Mouse (Mus musculus): ENCODE measurements around the gene Wdr61. TPM values are rescaled to one million over a fixed set of nuclear protein-coding genes. Genes with fewer than 3 reads are reported as not detected.

Gene Wdr61
- polyA plus RNA-seq, 1 experiment from 2014 or later = 155 TPM

DNA sequence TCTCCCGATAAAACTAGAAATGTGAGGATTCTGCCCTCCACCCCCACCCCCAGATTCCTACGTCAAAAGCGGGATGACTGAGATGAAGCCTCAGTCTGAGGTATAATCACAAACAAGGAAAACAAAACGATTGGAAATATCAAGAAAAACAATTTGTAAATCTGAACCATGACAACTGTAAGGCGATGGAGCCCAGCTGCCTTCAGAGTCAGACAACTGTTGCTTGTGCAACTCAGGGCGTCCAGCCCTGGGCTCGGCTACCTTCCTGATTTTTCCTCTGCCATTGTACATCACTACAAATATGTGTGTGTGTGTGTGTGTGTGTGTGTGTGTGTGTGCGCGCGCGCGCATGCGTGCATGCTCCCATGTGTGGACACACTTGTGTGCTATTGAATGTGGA is 60.4 kb downstream of the Wdr61 start:
- ATAC-seq (ENCODE audit: low FRiP score) (no peak), DNase-seq (ENCODE audit: low spot score) (no peak)
- H3K4me3 ChIP-seq (ENCODE audit: low read depth, low read length) = no peak overlapping the region
- no peak overlapping the region for H3K9ac ChIP-seq (ENCODE audit: low read depth, low read length)
- H3K27me3 ChIP-seq (ENCODE audit: control insufficient read depth, insufficient read depth, low read length) = no peaks in the 10 kb centered on the region
- H3K9me3 ChIP-seq (ENCODE audit: control insufficient read depth, low read length) = no peaks in the 10 kb centered on the region
- H3K4me2 ChIP-seq (replicated peaks; ENCODE audit: low read depth, low read length) = no peak overlapping the region
- no peaks in the 10 kb centered on the region for H3K4me1 ChIP-seq (replicated peaks; ENCODE audit: control insufficient read depth, insufficient read depth, low read length)
- WGBS = 89% methylated on average over 13 of the region's 13 CpGs
- no peak overlapping the region for H3K27ac ChIP-seq (ENCODE audit: low read depth, low read length)
- no peaks in the 10 kb centered on the region for H3K36me3 ChIP-seq (ENCODE audit: control insufficient read depth, insufficient read depth, low read length)

DNA sequence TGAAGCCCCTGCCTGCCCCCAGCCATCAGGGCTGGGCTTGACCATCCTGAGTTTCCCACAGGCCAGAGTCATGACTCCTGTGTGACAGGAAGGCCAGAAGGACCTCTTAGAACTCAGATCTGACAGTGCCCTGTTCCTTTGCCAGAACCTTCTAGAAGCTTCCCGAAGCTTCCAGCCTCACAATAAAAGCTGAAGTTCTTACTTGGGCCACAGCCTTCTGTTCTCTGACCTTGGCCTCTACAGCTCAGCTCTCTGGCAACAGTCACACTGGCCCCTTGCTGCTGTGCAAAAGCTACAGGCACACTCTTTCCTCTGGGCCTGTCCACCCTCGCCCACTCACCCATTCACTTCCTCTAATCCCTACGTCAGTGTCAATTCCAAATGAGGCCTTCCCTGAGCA is 62.4 kb downstream of the Wdr61 start:
- no peak overlapping the region for H3K4me3 ChIP-seq (ENCODE audit: low read depth, low read length)
- no peak overlapping the region for H3K27ac ChIP-seq (ENCODE audit: low read depth, low read length)
- H3K27me3 ChIP-seq (ENCODE audit: control insufficient read depth, insufficient read depth, low read length) = no peaks in the 10 kb centered on the region
- WGBS = 82% methylated on average over 3 of the region's 3 CpGs
- ATAC-seq (ENCODE audit: low FRiP score) (no peak), DNase-seq (ENCODE audit: low spot score) (no peak)
- H3K4me2 ChIP-seq (replicated peaks; ENCODE audit: low read depth, low read length) = no peak overlapping the region
- H3K36me3 ChIP-seq (ENCODE audit: control insufficient read depth, insufficient read depth, low read length) = no peaks in the 10 kb centered on the region
- no peak overlapping the region for H3K9ac ChIP-seq (ENCODE audit: low read depth, low read length)
- H3K9me3 ChIP-seq (ENCODE audit: control insufficient read depth, low read length) = no peaks in the 10 kb centered on the region
- no peaks in the 10 kb centered on the region for H3K4me1 ChIP-seq (replicated peaks; ENCODE audit: control insufficient read depth, insufficient read depth, low read length)

DNA sequence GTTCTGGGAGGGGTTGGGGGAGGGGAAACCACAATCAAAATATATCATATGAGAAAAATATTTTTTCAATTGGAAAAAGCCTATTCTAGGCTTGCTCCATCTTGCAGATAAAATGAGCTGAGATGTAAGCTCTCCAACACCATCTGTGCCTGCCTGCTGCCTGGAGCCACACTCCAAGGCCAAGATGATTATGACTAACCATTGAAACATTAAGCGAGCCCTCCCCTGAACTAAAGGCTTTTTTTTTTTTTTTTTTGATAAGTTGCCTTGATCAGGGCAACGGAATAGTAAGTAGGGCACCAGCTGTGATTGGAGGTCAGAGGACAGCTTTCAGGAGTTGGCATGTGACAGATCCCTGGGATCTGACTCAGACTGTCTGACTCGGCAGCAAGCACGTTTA is 65.9 kb downstream of the Wdr61 start:
- no peaks in the 10 kb centered on the region for H3K9me3 ChIP-seq (ENCODE audit: control insufficient read depth, low read length)
- H3K4me3 ChIP-seq (ENCODE audit: low read depth, low read length) = no peak overlapping the region
- H3K27ac ChIP-seq (ENCODE audit: low read depth, low read length) = no peak overlapping the region
- H3K4me1 ChIP-seq (replicated peaks; ENCODE audit: control insufficient read depth, insufficient read depth, low read length) = no peaks in the 10 kb centered on the region
- no peaks in the 10 kb centered on the region for H3K36me3 ChIP-seq (ENCODE audit: control insufficient read depth, insufficient read depth, low read length)
- H3K27me3 ChIP-seq (ENCODE audit: control insufficient read depth, insufficient read depth, low read length) = no peaks in the 10 kb centered on the region
- H3K9ac ChIP-seq (ENCODE audit: low read depth, low read length) = no peak overlapping the region
- DNase-seq (ENCODE audit: low spot score) (no peak), ATAC-seq (ENCODE audit: low FRiP score) (no peak)
- no peak overlapping the region for H3K4me2 ChIP-seq (replicated peaks; ENCODE audit: low read depth, low read length)
- 69% methylated on average over 4 of the region's 4 CpGs for WGBS

DNA sequence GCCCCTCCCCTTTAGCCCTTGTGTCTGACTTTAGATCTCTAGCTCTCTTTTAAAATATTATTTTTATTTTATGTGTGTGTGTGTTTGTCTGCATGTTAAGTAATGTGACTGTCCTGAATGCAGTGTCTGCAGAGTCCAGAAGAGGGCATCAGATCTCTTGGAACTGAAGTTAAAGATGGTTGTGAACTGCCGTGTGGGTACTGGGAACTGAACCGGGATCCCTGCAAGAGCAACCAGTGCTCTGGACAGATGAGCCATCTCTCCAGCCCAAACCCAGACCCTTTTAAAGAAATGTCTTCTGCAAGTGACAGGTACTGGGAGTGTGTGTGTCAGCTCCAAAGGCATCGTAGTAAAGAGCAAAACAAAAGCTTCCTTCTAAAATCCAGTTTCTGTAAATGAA is 68.2 kb downstream of the Wdr61 start:
- Histone ChIP-seq H3K4me3 (ENCODE audit: low read depth, low read length) (no peak overlapping the region), H3K27me3 (ENCODE audit: control insufficient read depth, insufficient read depth, low read length) (no peaks in the 10 kb centered on the region), H3K4me2 (replicated peaks; ENCODE audit: low read depth, low read length) (no peak overlapping the region), H3K36me3 (ENCODE audit: control insufficient read depth, insufficient read depth, low read length) (no peaks in the 10 kb centered on the region), H3K9ac (ENCODE audit: low read depth, low read length) (no peak overlapping the region), H3K27ac (ENCODE audit: low read depth, low read length) (no peak overlapping the region), H3K4me1 (replicated peaks; ENCODE audit: control insufficient read depth, insufficient read depth, low read length) (no peaks in the 10 kb centered on the region; the same call in 1 of the 2 replicates), H3K9me3 (ENCODE audit: control insufficient read depth, low read length) (no peaks in the 10 kb centered on the region)
- DNase-seq (ENCODE audit: low spot score) (no peak), ATAC-seq (ENCODE audit: low FRiP score) (no peak)
- WGBS = 92% methylated on average over 3 of the region's 3 CpGs

Other genes with a start within 250 kb of the Wdr61 start
- gene Dmxl2, start 232.9 kb downstream of the Wdr61 start, polyA plus RNA-seq (2014; fragmentation: Nextera tagmentation; extraction: Ambion mirVana) = 19.4 and 25.8 TPM in 2 replicates
- gene Sh2d7, start 195.5 kb downstream of the Wdr61 start, polyA plus RNA-seq (2014; fragmentation: Nextera tagmentation; extraction: Ambion mirVana) = 0.08 and 0.18 TPM in 2 replicates
- 19.1 and 20.8 TPM in 2 replicates for gene Cib2, start 174.3 kb downstream of the Wdr61 start, polyA plus RNA-seq (2014; fragmentation: Nextera tagmentation; extraction: Ambion mirVana)
- gene Idh3a, start 148.2 kb downstream of the Wdr61 start, polyA plus RNA-seq (2014; fragmentation: Nextera tagmentation; extraction: Ambion mirVana) = 118 and 131 TPM in 2 replicates
- 6.3 and 7.1 TPM in 2 replicates for gene Acsbg1, start 72.6 kb downstream of the Wdr61 start, polyA plus RNA-seq (2014; fragmentation: Nextera tagmentation; extraction: Ambion mirVana)
- gene Dnaja4, start 35.6 kb downstream of the Wdr61 start, polyA plus RNA-seq (2014; fragmentation: Nextera tagmentation; extraction: Ambion mirVana) = 5.6 and 6.1 TPM in 2 replicates
- gene Crabp1, start 30.2 kb upstream of the Wdr61 start, polyA plus RNA-seq (2014; fragmentation: Nextera tagmentation; extraction: Ambion mirVana) = 1,117 and 1,232 TPM in 2 replicates
- 66.0 and 76.6 TPM in 2 replicates for gene Ireb2, start 129.3 kb upstream of the Wdr61 start, polyA plus RNA-seq (2014; fragmentation: Nextera tagmentation; extraction: Ambion mirVana)
- 4.2 and 5.6 TPM in 2 replicates for gene Hykk, start 182.8 kb upstream of the Wdr61 start, polyA plus RNA-seq (2014; fragmentation: Nextera tagmentation; extraction: Ambion mirVana)
- 340 TPM in 2 replicates for gene Psma4, start 216.3 kb upstream of the Wdr61 start, polyA plus RNA-seq (2014; fragmentation: Nextera tagmentation; extraction: Ambion mirVana)
- gene AY074887, start 216.5 kb upstream of the Wdr61 start, polyA plus RNA-seq (2014; fragmentation: Nextera tagmentation; extraction: Ambion mirVana) = 1.2 TPM in 2 replicates
- gene Chrna5, start 246.4 kb upstream of the Wdr61 start, polyA plus RNA-seq (2014; fragmentation: Nextera tagmentation; extraction: Ambion mirVana) = 4.9 and 5.4 TPM in 2 replicates